Mouse (Mus musculus): ENCODE data around the gene Gm13090. TPM values are rescaled to one million over a fixed set of nuclear protein-coding genes. Genes with fewer than 3 reads are reported as not detected.

Gm13090 gene
- total RNA-seq, 1 experiment from 2014 or later: not detected

DNA sequence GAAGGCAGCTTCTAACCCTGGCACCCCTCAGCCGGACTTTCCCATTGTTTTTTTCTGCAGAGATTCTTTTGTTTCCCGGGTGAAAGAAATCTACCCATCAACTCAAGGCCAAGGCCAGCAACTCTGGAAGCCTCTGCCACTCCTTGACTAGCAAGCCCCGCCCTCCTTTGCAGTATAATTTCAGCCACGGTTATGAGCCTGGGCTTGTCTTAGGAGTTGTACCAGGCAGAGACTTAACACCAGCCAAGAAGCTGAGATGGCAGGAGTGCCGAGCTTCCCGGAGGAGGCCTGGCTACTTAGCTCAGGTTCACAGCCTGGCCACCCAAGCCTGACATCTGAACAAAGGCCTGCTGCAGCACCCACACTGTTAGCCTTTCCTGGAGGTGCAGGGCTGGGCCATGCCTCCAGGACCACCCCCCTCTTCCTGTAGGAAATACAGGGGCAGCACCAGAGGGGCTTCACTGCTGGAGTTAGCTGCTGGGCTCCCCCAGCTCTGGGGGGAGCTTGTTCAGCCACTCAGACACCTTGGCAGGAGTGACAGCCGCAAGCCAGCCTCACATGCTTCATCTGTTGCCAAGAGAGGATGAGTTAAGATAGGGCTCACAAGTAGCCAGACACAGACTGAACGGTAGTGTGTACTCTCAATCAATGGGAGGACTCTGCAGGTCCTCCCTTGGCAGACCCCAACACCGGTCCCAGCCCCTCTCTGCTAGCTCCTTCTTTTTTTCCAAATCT is 41.6 kb downstream of the Gm13090 start:
- ATAC-seq (ENCODE audit: extremely low read depth, insufficient number of reproducible peaks, low FRiP score, poor library complexity, severe bottlenecking): no peak

DNA sequence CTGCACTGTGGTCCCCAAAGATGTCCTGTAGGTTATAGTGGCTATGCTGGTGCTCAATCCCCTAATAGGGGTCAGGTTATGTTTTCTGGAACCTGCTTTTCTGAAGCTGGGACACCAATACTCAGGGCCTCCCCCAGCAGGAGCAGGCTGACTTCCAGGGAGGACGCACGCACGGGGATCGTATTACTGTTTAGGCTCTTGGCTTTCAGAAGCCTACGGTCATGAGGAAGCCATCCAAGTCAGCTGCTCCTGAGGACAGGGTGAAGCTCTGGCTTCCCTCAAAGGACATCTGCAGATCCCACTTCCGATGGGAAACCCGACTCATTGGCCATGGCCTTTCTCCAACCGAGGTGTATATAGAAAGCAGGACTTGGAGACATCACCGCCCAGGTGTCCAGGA is 43.1 kb downstream of the Gm13090 start:
- no peak for ATAC-seq (ENCODE audit: extremely low read depth, insufficient number of reproducible peaks, low FRiP score, poor library complexity, severe bottlenecking)

DNA sequence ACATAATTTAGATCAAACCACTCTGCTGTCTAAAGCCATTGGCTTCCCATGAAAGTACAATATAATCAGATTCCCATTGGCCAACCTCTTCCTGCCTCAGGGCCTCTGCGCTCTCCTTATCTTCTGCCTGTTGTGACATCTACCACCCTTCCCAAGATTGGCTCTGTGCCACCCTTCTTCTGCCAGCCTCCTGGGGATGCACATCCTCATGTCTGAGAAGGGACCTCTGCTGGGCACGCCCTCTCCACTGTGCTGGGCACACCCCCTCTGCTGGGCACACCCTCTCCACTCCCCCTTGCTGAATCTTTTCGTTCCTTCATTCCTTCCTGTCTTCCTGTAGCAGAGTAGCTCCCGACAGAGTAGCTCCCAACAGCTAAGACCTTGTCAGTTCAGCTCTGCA is 44.4 kb downstream of the Gm13090 start:
- no peak for ATAC-seq (ENCODE audit: extremely low read depth, insufficient number of reproducible peaks, low FRiP score, poor library complexity, severe bottlenecking)

- no peak for ATAC-seq (ENCODE audit: extremely low read depth, insufficient number of reproducible peaks, low FRiP score, poor library complexity, severe bottlenecking)
Measured at GRCm38 (mm10) chr4:151135491-151135890, 46.1 kb downstream of the Gm13090 start.

DNA sequence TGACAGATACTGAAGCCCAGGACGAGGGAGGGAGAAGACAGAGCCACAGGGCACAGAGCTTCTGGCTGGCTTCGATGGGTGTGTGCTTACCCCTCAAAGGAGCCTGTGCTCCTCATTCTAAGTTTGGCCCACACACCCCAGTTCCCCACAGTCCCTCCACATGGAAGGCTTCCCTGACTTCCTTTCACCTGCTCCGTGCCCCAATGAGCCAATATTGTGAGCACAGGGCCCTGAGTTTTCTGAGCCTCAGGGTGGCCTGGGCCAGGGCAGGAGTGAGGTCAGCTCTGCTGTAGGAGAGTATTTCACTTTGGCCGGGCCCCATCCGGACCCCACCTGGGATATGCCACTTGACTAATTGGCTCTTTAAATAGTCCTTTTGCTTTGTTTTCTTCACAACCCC is 48.3 kb downstream of the Gm13090 start:
- ATAC-seq (ENCODE audit: extremely low read depth, insufficient number of reproducible peaks, low FRiP score, poor library complexity, severe bottlenecking): no peak

- no peak for ATAC-seq (ENCODE audit: extremely low read depth, insufficient number of reproducible peaks, low FRiP score, poor library complexity, severe bottlenecking)
Measured at GRCm38 (mm10) chr4:151138135-151138534, 48.8 kb downstream of the Gm13090 start.

DNA sequence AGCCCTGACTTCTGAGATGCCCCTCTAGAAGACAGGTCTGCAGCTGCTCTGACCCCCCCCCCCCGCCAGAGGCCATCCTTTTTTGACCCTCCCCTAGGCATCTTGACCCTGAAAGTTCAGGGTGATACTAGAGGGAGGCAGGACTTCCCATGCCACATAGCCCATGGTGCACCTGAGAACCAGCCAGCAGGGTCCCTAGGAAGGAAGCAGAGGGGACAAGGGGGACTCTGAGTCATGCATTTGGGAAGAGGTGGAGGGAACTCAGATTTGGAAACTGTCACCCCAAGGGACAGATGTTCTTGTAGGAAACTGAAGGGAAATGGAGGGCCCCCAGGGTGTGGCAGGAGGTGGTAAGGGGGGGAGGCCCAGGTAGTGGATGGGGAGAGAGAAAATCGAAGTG is 49.2 kb downstream of the Gm13090 start:
- ATAC-seq (ENCODE audit: extremely low read depth, insufficient number of reproducible peaks, low FRiP score, poor library complexity, severe bottlenecking): no peak

- no peak for ATAC-seq (ENCODE audit: extremely low read depth, insufficient number of reproducible peaks, low FRiP score, poor library complexity, severe bottlenecking)
Measured at GRCm38 (mm10) chr4:151139053-151139840, 49.9 kb downstream of the Gm13090 start.

GRCm38 (mm10) chr4:151140368-151140982 is 51.1 kb downstream of the Gm13090 start:
- ATAC-seq (ENCODE audit: extremely low read depth, insufficient number of reproducible peaks, low FRiP score, poor library complexity, severe bottlenecking): no peak

Other genes with a start within 250 kb of the Gm13090 start
- gene Errfi1, start 235.7 kb upstream of the Gm13090 start, total RNA-seq (2017): 5.2 and 6.3 TPM in 2 replicates
- 111 and 114 TPM in 2 replicates for gene Park7, start 175.1 kb upstream of the Gm13090 start, total RNA-seq (2017)
- gene Tnfrsf9, start 175.0 kb upstream of the Gm13090 start, total RNA-seq (2017): 0.23 TPM in 1 of 2 replicates, not detected in the other
- not detected in 2 replicates for gene Uts2, start 92.5 kb upstream of the Gm13090 start, total RNA-seq (2017)
- 2.3 TPM in 2 replicates for gene Per3, start 44.9 kb upstream of the Gm13090 start, total RNA-seq (2017)
- gene Vamp3, start 31.6 kb upstream of the Gm13090 start, total RNA-seq (2017): 79.3 and 80.7 TPM in 2 replicates

Measured in neutrophil, adult 5-6 weeks (primary cell).